Comparison of ENCODE assay signal across 25 mouse cellular contexts in the genomic region with DNA sequence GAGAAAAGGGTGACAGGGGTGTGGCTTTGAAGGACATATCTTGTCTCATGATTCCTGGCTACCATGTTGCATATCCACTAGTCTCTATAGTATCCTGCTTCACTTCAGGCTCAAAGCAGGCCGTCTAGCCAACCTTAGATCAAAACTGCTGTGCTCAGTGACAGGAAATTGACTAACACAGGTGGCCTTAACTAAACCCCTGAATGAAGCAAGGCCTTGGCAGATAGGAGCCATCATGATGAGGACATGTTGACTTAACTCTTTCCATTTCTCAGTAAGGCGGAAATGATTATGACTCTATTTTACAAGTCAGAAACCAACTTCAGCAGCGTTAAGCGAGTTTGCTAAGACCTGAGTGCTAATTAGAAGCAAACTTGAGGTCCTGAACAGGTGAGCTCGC.
DNase-seq lines count a peak whose midpoint lies in the region; ATAC-seq and TF ChIP-seq lines count a peak whose summit lies in the region.
"Had no signal": no experiment of that assay in that cellular context is flagged by ENCODE, and none has a peak within 500 bp of the region (broad histone marks: within the 10 kb centered on the region; RNA-seq: fewer than 3 reads in every experiment).

No protein-coding gene starts in this region.

- no peak for TF ChIP-seq POLR2A in liver, adult 2 months (IDR thresholded peaks at IDR 0.05; ENCODE audit: extremely low read depth, insufficient read depth, low read length)

- no peaks in the 10 kb centered on the region for H3K9me3 ChIP-seq in midbrain, embryonic 11.5 days (ENCODE audit: control insufficient read depth, low read length)
- no peaks in the 10 kb centered on the region for H3K9me3 ChIP-seq in midbrain, postnatal 0 days (ENCODE audit: low read length)
- H3K9me3 ChIP-seq: forebrain, embryonic 13.5 days; G1E; heart, embryonic 13.5 days; hindbrain, embryonic 15.5 days had no signal

- H3K4me2 ChIP-seq in midbrain, embryonic 11.5 days: no peak overlapping the region
- no peak overlapping the region for H3K4me2 ChIP-seq in midbrain, postnatal 0 days (ENCODE audit: low read depth, low read length, poor library complexity, severe bottlenecking)
- H3K4me2 ChIP-seq: forebrain, embryonic 13.5 days; heart, embryonic 13.5 days; hindbrain, embryonic 12.5 days; hindbrain, embryonic 15.5 days had no signal

- no peaks in the 10 kb centered on the region for H3K36me3 ChIP-seq in liver, adult 2 months (ENCODE audit: control insufficient read depth, insufficient read depth, low read length)
- H3K36me3 ChIP-seq in midbrain, embryonic 11.5 days (ENCODE audit: control insufficient read depth, insufficient read depth, low read length): no peaks in the 10 kb centered on the region
- no peaks in the 10 kb centered on the region for H3K36me3 ChIP-seq in midbrain, postnatal 0 days (ENCODE audit: insufficient read depth, low read length)
- H3K36me3 ChIP-seq: forebrain, embryonic 10.5 days; G1E; heart, embryonic 13.5 days; hindbrain, embryonic 12.5 days; hindbrain, embryonic 15.5 days had no signal

- H3K27ac ChIP-seq in liver, adult 2 months (replicated peaks; ENCODE audit: insufficient read depth, low read depth, low read length): no peak overlapping the region
- H3K27ac ChIP-seq in midbrain, embryonic 11.5 days (ENCODE audit: low read depth, low read length): no peak overlapping the region
- no peak overlapping the region for H3K27ac ChIP-seq in midbrain, postnatal 0 days (ENCODE audit: low read depth, low read length)
- H3K27ac ChIP-seq: forebrain, embryonic 10.5 days; forebrain, embryonic 13.5 days; gastrocnemius, adult 2 months; heart, embryonic 13.5 days; hindbrain, embryonic 12.5 days; hindbrain, embryonic 15.5 days had no signal

- TF ChIP-seq CTCF in liver, adult 2 months (IDR thresholded peaks at IDR 0.05; ENCODE audit: low read depth, low read length): no peak
- no peak for TF ChIP-seq CTCF in midbrain, postnatal 0 days (IDR thresholded peaks at IDR 0.05)

- no peak for ATAC-seq in midbrain, embryonic 11.5 days (ENCODE audit: low FRiP score)
- ATAC-seq in midbrain, postnatal 0 days (ENCODE audit: low FRiP score): no peak
- ATAC-seq: forebrain, embryonic 13.5 days; forebrain, embryonic 16.5 days; Patski had no signal

- H3K4me1 ChIP-seq in liver, adult 2 months (ENCODE audit: control insufficient read depth, insufficient read depth, low read length): no peaks in the 10 kb centered on the region
- no peaks in the 10 kb centered on the region for H3K4me1 ChIP-seq in midbrain, embryonic 11.5 days (ENCODE audit: control insufficient read depth, insufficient read depth, low read length)
- no peaks in the 10 kb centered on the region for H3K4me1 ChIP-seq in midbrain, postnatal 0 days (ENCODE audit: insufficient read depth, low read length)
- H3K4me1 ChIP-seq: forebrain, embryonic 13.5 days; heart, embryonic 13.5 days; hindbrain, embryonic 12.5 days; hindbrain, embryonic 15.5 days had no signal

- H3K79me2 ChIP-seq in liver, adult 2 months (ENCODE audit: control insufficient read depth, insufficient read depth, low read length): no peaks in the 10 kb centered on the region

- no peaks in the 10 kb centered on the region for H3K27me3 ChIP-seq in liver, adult 2 months (ENCODE audit: control insufficient read depth, insufficient read depth, low read length)
- H3K27me3 ChIP-seq in midbrain, embryonic 11.5 days (ENCODE audit: control insufficient read depth, insufficient read depth, low read length): no peaks in the 10 kb centered on the region
- H3K27me3 ChIP-seq in midbrain, postnatal 0 days (ENCODE audit: insufficient read depth, low read length): no peaks in the 10 kb centered on the region
- H3K27me3 ChIP-seq: forebrain, embryonic 13.5 days; heart, embryonic 13.5 days; hindbrain, embryonic 12.5 days; hindbrain, embryonic 15.5 days; Patski had no signal

- H3K9ac ChIP-seq in liver, adult 2 months (ENCODE audit: low read depth, low read length): no peak overlapping the region
- H3K9ac ChIP-seq in midbrain, embryonic 11.5 days (ENCODE audit: low read length): no peak overlapping the region
- H3K9ac ChIP-seq in midbrain, postnatal 0 days (replicated peaks; ENCODE audit: low read length, poor library complexity, severe bottlenecking): no peak overlapping the region
- H3K9ac ChIP-seq: forebrain, embryonic 13.5 days; heart, embryonic 13.5 days; hindbrain, embryonic 12.5 days; hindbrain, embryonic 15.5 days had no signal

- WGBS in liver, adult 2 months: 62% methylated on average over 5 of the region's 5 CpGs
- 78% methylated on average over 5 of the region's 5 CpGs for WGBS in midbrain, embryonic 11.5 days
- WGBS in midbrain, postnatal 0 days: 87% methylated on average over 5 of the region's 5 CpGs

- peak; percentile 12 for DNase-seq in adrenal gland, postnatal 14 days
- DNase-seq in adrenal gland, adult 18-20 months (ENCODE audit: low spot score in 2 of 2): no peak
- peak; percentile 57 for DNase-seq in liver, adult 2 months (ENCODE audit: extremely low read depth, low read depth, low spot score)
- no peak for DNase-seq in liver
- peak; percentile 49 for DNase-seq in midbrain, embryonic 11.5 days (ENCODE audit: low spot score, missing footprints)
- no peak for DNase-seq in midbrain, postnatal 0 days (ENCODE audit: low spot score)
- DNase-seq in gastrocnemius, adult 8-10 months (ENCODE audit: low spot score in 2 of 2): no peak
- DNase-seq in gastrocnemius, postnatal 25 days: no peak
- DNase-seq: adrenal gland, adult 2 months; adrenal gland, postnatal 25 days; B cell, adult 2 months; cerebellum, adult 11-12 months; cerebellum, adult 8-10 months; cerebellum, postnatal 14 days; gastrocnemius, adult 2 months; gastrocnemius, postnatal 36 days; heart, postnatal 14 days had no signal

- H3K4me3 ChIP-seq in liver, adult 2 months (ENCODE audit: insufficient read depth, low read depth, low read length): no peak overlapping the region
- H3K4me3 ChIP-seq in midbrain, embryonic 11.5 days (ENCODE audit: low read depth, low read length): no peak overlapping the region
- H3K4me3 ChIP-seq in midbrain, postnatal 0 days (ENCODE audit: low read depth, low read length): no peak overlapping the region
- H3K4me3 ChIP-seq: forebrain, embryonic 10.5 days; forebrain, embryonic 13.5 days; gastrocnemius, adult 2 months; heart, embryonic 13.5 days; hindbrain, embryonic 12.5 days; hindbrain, embryonic 15.5 days had no signal

Comparison
In these comparisons a context has a peak if more than half of its experiments do, and no peak if none do; other contexts are left out.
1. DNase-seq: peak in adrenal gland, postnatal 14 days (single experiment), liver, adult 2 months (single experiment) and midbrain, embryonic 11.5 days (single experiment); none in adrenal gland, adult 18-20 months (0 of 2), liver (single experiment), midbrain, postnatal 0 days (single experiment), gastrocnemius, adult 8-10 months (0 of 2) and gastrocnemius, postnatal 25 days (single experiment).